Mouse (Mus musculus) heart, embryonic 16.5 days (tissue): Measurements from ENCODE around the gene Selenoh. TPM values are rescaled to one million over a fixed set of nuclear protein-coding genes. Genes with fewer than 3 reads are reported as not detected.

Source experiments
- ATAC-seq: fragments of 200-750 bp; cut with Nextera tagmentation; replicated peaks from 2 replicates; pipeline ENCODE4 v1.8.0; 2017; ENCODE audit warnings: moderate number of reproducible peaks; ENCODE audit not compliant: insufficient read depth, low FRiP score; ENCODE audit errors: extremely low read depth
- H3K27ac ChIP-seq: fragments of 300-500 bp; sonication (generic); 2 replicates; pipeline ENCODE4 v1.5.1; 2014; ENCODE audit warnings: mild to moderate bottlenecking, low read length, control low read depth, moderate library complexity
- H3K27me3 ChIP-seq: fragments of 300-500 bp; sonication (generic); 2 replicates; pipeline ENCODE4 v1.6.1; 2014; ENCODE audit warnings: low read length, mixed read lengths; ENCODE audit not compliant: control insufficient read depth, insufficient read depth
- H3K36me3 ChIP-seq: fragments of 300-500 bp; sonication (generic); 2 replicates; pipeline ENCODE4 v1.6.1; 2014; ENCODE audit not compliant: control insufficient read depth, insufficient read depth
- H3K4me1 ChIP-seq: fragments of 300-500 bp; sonication (generic); 2 replicates; pipeline ENCODE4 v1.6.1; 2014; ENCODE audit warnings: low read length, mixed read lengths; ENCODE audit not compliant: control insufficient read depth, insufficient read depth
- H3K4me2 ChIP-seq: fragments of 300-500 bp; sonication (generic); 2 replicates; pipeline ENCODE4 v1.6.1; 2014; ENCODE audit warnings: low read depth, mild to moderate bottlenecking, control low read depth, low read length
- H3K4me3 ChIP-seq: fragments of 300-500 bp; sonication (generic); 2 replicates; pipeline ENCODE4 v1.5.1; 2014; ENCODE audit warnings: mild to moderate bottlenecking, control low read depth, low read length
- H3K9ac ChIP-seq: fragments of 300-500 bp; sonication (generic); 2 replicates; pipeline ENCODE4 v1.6.1; 2014; ENCODE audit warnings: low read length, control low read depth
- H3K9me3 ChIP-seq: fragments of 300-500 bp; sonication (generic); replicated peaks from 2 replicates; pipeline ENCODE4 v1.6.1; 2016; ENCODE audit warnings: low read length; ENCODE audit not compliant: control insufficient read depth
- WGBS: fragments of 180-500 bp; shearing (Covaris S2); extraction: QIAGEN DNeasy Blood & Tissue Kit; methylation state at CpG from one replicate; pipeline ENCODE4 v1.1.7; 2014; 5-methylcytosine and 5-hydroxymethylcytosine counted together
- polyA plus RNA-seq: library from polyadenylated mRNA; unstranded; fragments of >200 nt; fragmentation: Nextera tagmentation; extraction: Ambion mirVana; gene quantifications from 2 replicates; pipeline ENCODE4 v1.2.1, GENCODE M21; 2015

Gene Selenoh
- polyA plus RNA-seq, 1 experiment from 2014 or later = 187 TPM

GRCm38 (mm10) chr2:84705295-84705694, 34.7 kb upstream of the Selenoh start:
- Histone ChIP-seq H3K4me1 (no peaks in the 10 kb centered on the region), H3K27me3 (no peaks in the 10 kb centered on the region), H3K9ac (no peak overlapping the region), H3K9me3 (no peaks in the 10 kb centered on the region), H3K4me3 (no peak overlapping the region), H3K27ac (no peak overlapping the region), H3K4me2 (no peak overlapping the region), H3K36me3 (peaks cover 13% of the 10 kb centered on the region)
- 88% methylated on average over 1 of the region's 1 CpGs for WGBS
- ATAC-seq = no peak

- H3K27ac ChIP-seq = no peak overlapping the region
- H3K4me3 ChIP-seq = no peak overlapping the region
- no peak overlapping the region for H3K4me2 ChIP-seq
- H3K9ac ChIP-seq = no peak overlapping the region
- H3K9me3 ChIP-seq = no peaks in the 10 kb centered on the region
- 72% methylated on average over 5 of the region's 5 CpGs for WGBS
- ATAC-seq = no peak
- no peaks in the 10 kb centered on the region for H3K4me1 ChIP-seq
- peaks cover 7% of the 10 kb centered on the region for H3K36me3 ChIP-seq
- no peaks in the 10 kb centered on the region for H3K27me3 ChIP-seq
These were observed 33.8 kb upstream of the Selenoh start for GRCm38 (mm10) chr2:84704329-84704728.

- Histone ChIP-seq H3K9me3 (no peaks in the 10 kb centered on the region), H3K4me2 (no peak overlapping the region), H3K27ac (no peak overlapping the region), H3K4me1 (no peaks in the 10 kb centered on the region), H3K9ac (no peak overlapping the region), H3K36me3 (peaks cover 7% of the 10 kb centered on the region), H3K27me3 (no peaks in the 10 kb centered on the region), H3K4me3 (no peak overlapping the region)
- ATAC-seq = no peak
- WGBS = 79% methylated on average over 1 of the region's 1 CpGs
These were observed 32.9 kb upstream of the Selenoh start for GRCm38 (mm10) chr2:84703497-84703896.

GRCm38 (mm10) chr2:84695007-84695695, 24.6 kb upstream of the Selenoh start:
- Histone ChIP-seq H3K27me3 (no peaks in the 10 kb centered on the region), H3K9me3 (no peaks in the 10 kb centered on the region), H3K4me3 (no peak overlapping the region), H3K4me2 (no peak overlapping the region), H3K4me1 (no peaks in the 10 kb centered on the region), H3K27ac (no peak overlapping the region), H3K36me3 (peaks cover 45% of the 10 kb centered on the region), H3K9ac (no peak overlapping the region)
- WGBS = 79% methylated on average over 5 of the region's 5 CpGs
- no peak for ATAC-seq

GRCm38 (mm10) chr2:84690050-84690449, 19.5 kb upstream of the Selenoh start:
- Histone ChIP-seq H3K4me3 (no peak overlapping the region), H3K9ac (no peak overlapping the region), H3K27ac (no peak overlapping the region), H3K4me1 (no peaks in the 10 kb centered on the region), H3K27me3 (no peaks in the 10 kb centered on the region), H3K36me3 (peaks cover 69% of the 10 kb centered on the region), H3K4me2 (no peak overlapping the region), H3K9me3 (no peaks in the 10 kb centered on the region)
- no peak for ATAC-seq
- 84% methylated on average over 12 of the region's 12 CpGs for WGBS

GRCm38 (mm10) chr2:84688080-84688844, 17.7 kb upstream of the Selenoh start:
- Histone ChIP-seq H3K27ac (no peak overlapping the region), H3K9me3 (no peaks in the 10 kb centered on the region), H3K4me3 (no peak overlapping the region), H3K4me1 (no peaks in the 10 kb centered on the region), H3K9ac (no peak overlapping the region), H3K27me3 (no peaks in the 10 kb centered on the region), H3K36me3 (peaks cover 67% of the 10 kb centered on the region), H3K4me2 (no peak overlapping the region)
- WGBS = 76% methylated on average over 2 of the region's 2 CpGs
- no peak for ATAC-seq

GRCm38 (mm10) chr2:84682605-84683183, 12.1 kb upstream of the Selenoh start:
- no peak for ATAC-seq
- Histone ChIP-seq H3K36me3 (peaks cover 29% of the 10 kb centered on the region; the same call in 1 of the 2 replicates), H3K27me3 (no peaks in the 10 kb centered on the region), H3K4me1 (peaks cover 12% of the 10 kb centered on the region; the same call in 1 of the 2 replicates), H3K9ac (no peak overlapping the region), H3K9me3 (no peaks in the 10 kb centered on the region), H3K4me3 (no peak overlapping the region), H3K4me2 (no peak overlapping the region), H3K27ac (no peak overlapping the region)
- 32% methylated on average over 6 of the region's 6 CpGs for WGBS

- H3K27me3 ChIP-seq = no peaks in the 10 kb centered on the region
- H3K36me3 ChIP-seq = peaks cover 15% of the 10 kb centered on the region
- H3K9me3 ChIP-seq = no peaks in the 10 kb centered on the region
- ATAC-seq = no peak
- peaks cover 20% of the 10 kb centered on the region for H3K4me1 ChIP-seq
- H3K4me3 ChIP-seq = peak within 1 kb of the TSS; percentile 84
- H3K27ac ChIP-seq = 0 out of 2 replicates have a peak within 1 kb of the TSS, but pooled peaks have one; percentile 47
- WGBS = 14% methylated on average over 8 of the region's 8 CpGs
- H3K4me2 ChIP-seq = peak within 1 kb of the TSS; percentile 77
- peak within 1 kb of the TSS; percentile 80 for H3K9ac ChIP-seq
These were observed 8.4 kb upstream of the Selenoh start, which contains the start of gene Tmx2 for GRCm38 (mm10) chr2:84679016-84679415. Gene Tmx2, minus strand, starts transcription at chr2:84679140.
